Mouse (Mus musculus) ES-E14 (cell line): Measurements from ENCODE around the gene BC024978.

Source experiments
- CHD2 ChIP-seq: IDR thresholded peaks from 2 replicates; pipeline ENCODE4 v1.6.1; 2014; ENCODE audit warnings: mild to moderate bottlenecking, low read depth, low read length, inconsistent platforms
- HCFC1 ChIP-seq: IDR thresholded peaks from 2 replicates; pipeline ENCODE4 v1.6.1; 2012; ENCODE audit warnings: low read length, inconsistent platforms, borderline replicate concordance; ENCODE audit not compliant: insufficient read depth
- MAFK ChIP-seq: IDR thresholded peaks from 2 replicates; pipeline ENCODE4 v1.6.1; 2014; ENCODE audit warnings: mild to moderate bottlenecking, low read depth, low read length, inconsistent platforms; ENCODE audit not compliant: insufficient read depth
- ZC3H11A ChIP-seq: IDR thresholded peaks from 2 replicates; pipeline ENCODE4 v1.6.1; 2012; ENCODE audit warnings: low read depth, mild to moderate bottlenecking, inconsistent platforms, low read length, borderline replicate concordance
- ZNF384 ChIP-seq: IDR thresholded peaks from 2 replicates; pipeline ENCODE4 v1.6.1; 2012; ENCODE audit warnings: low read depth, low read length, inconsistent platforms

- no peak for TF ChIP-seq CHD2
- TF ChIP-seq HCFC1, result no peak
- no peak for TF ChIP-seq ZC3H11A
- TF ChIP-seq MAFK, result no peak
- TF ChIP-seq ZNF384, result no peak
Observed at GRCm38 (mm10) chr7:27249928-27250327, 54.3 kb downstream of the BC024978 start.
